Mouse (Mus musculus) stomach, embryonic 14.5 days (tissue): ENCODE results near the gene Tctn3. TPM values are rescaled to one million over a fixed set of nuclear protein-coding genes. Genes with fewer than 3 reads are reported as not detected.
A peak's percentile ranks its signal among the peaks of the same experiment; 100 is the strongest.

Experiments used
- ATAC-seq: fragments of 200-750 bp; cut with Nextera tagmentation; 2 replicates; pipeline ENCODE4 v1.8.0; 2017; ENCODE audit warnings: low read depth, moderate TSS enrichment; ENCODE audit not compliant: insufficient number of reproducible peaks, insufficient read depth, low FRiP score
- H3K27ac ChIP-seq: fragments of 300-500 bp; sonication (generic); 2 replicates; pipeline ENCODE4 v1.5.1; 2014; ENCODE audit warnings: mild to moderate bottlenecking, low read length, moderate library complexity, mixed read lengths
- H3K27me3 ChIP-seq: fragments of 300-500 bp; sonication (generic); 2 replicates; pipeline ENCODE4 v1.6.1; 2014; ENCODE audit warnings: low read length, control low read depth, mixed read lengths; ENCODE audit not compliant: control insufficient read depth, insufficient read depth
- H3K36me3 ChIP-seq: fragments of 300-500 bp; sonication (generic); 2 replicates; pipeline ENCODE4 v1.6.1; 2014; ENCODE audit warnings: mild to moderate bottlenecking, control low read depth, low read length, moderate library complexity, mixed read lengths; ENCODE audit not compliant: control insufficient read depth, insufficient read depth
- H3K4me1 ChIP-seq: fragments of 300-500 bp; sonication (generic); 2 replicates; pipeline ENCODE4 v1.6.1; 2014; ENCODE audit warnings: low read length, control low read depth, mixed read lengths; ENCODE audit not compliant: control insufficient read depth, insufficient read depth
- H3K4me2 ChIP-seq: fragments of 300-500 bp; sonication (generic); replicated peaks from 2 replicates; pipeline ENCODE4 v1.6.1; 2014; ENCODE audit warnings: low read depth, low read length, control low read depth
- H3K4me3 ChIP-seq: fragments of 300-500 bp; sonication (generic); 2 replicates; pipeline ENCODE4 v1.5.1; 2014; ENCODE audit warnings: low read depth, low read length, control low read depth
- H3K9ac ChIP-seq: fragments of 300-500 bp; sonication (generic); replicated peaks from 2 replicates; pipeline ENCODE4 v1.6.1; 2014; ENCODE audit warnings: low read depth, mild to moderate bottlenecking, control low read depth, low read length, moderate library complexity, mixed read lengths
- H3K9me3 ChIP-seq: fragments of 300-500 bp; sonication (generic); 2 replicates; pipeline ENCODE4 v1.6.1; 2016; ENCODE audit warnings: low read depth, low read length, control low read depth; ENCODE audit not compliant: control insufficient read depth
- WGBS: fragments of 180-500 bp; shearing (Covaris S2); extraction: QIAGEN DNeasy Blood & Tissue Kit; methylation state at CpG from one replicate; pipeline ENCODE4 v1.1.7; 2014; 5-methylcytosine and 5-hydroxymethylcytosine counted together
- polyA plus RNA-seq: library from polyadenylated mRNA; unstranded; fragments of >200 nt; fragmentation: Nextera tagmentation; extraction: Ambion mirVana; gene quantifications from 2 replicates; pipeline ENCODE4 v1.2.1, GENCODE M21; 2014

Tctn3 gene
- polyA plus RNA-seq, 1 experiment from 2014 or later = 10.4 TPM

DNA sequence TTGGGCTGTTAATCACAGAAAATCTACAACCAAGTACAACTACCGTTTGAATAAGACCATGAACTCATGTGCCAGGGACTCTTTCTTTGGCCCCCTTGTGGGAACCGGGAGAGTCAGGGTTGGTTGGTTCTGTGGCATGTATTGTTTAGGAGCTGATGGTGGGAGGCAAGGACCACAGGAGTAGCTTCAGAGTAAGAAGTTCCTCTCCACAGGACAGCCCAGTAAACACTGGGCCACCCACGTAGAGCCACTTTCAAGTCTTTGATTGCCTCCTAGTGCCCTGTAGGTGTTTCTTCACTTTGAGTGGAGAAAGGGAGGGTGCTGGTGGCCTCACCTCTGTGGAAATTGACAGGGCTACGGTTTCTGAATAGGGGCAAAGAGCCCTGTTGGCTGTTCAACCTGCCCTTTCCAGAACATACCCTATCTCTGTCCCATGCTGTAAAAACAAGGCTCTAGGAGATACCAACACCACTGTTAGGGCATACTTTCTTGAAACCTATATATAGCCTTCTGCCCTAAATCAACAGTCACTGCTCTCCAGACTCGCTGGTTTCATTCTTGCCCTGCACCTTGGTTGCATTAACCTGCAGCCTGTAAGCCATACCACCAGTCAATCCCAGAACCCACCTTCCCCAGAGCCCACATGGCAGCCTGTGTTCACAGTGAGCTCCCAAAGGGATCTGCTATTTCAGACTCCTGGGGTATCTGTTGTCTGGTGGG lies 63.1 kb downstream of the Tctn3 start:
- WGBS = 35% methylated on average over 5 of the region's 5 CpGs
- H3K4me1 ChIP-seq = 0 out of 2 replicates have a peak, but pooled peaks cover 6% of the 10 kb centered on the region
- ATAC-seq = 0 out of 2 replicates have a peak, but pooled peaks have one; percentile 39

DNA sequence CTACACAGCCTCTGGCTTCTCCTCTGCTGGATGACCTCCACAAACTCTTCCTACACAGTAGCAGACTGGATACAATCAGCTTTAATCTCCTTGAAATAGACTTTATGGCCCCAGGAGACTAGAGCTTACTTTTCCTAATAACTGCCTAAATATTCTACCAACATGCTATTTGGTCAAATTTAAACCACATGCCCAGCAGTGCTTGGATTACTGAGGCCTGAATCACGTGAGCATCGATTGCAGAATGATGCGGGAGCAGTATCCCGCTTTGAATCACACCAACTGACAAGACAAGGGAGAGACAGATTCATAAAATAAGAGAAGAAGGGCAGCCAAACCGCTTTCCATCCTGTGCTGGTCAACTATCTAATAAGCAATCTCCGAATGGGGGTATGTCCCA lies 63.6 kb downstream of the Tctn3 start:
- Histone ChIP-seq H3K9me3 (no peaks in the 10 kb centered on the region), H3K4me3 (no peak overlapping the region), H3K4me1 (0 out of 2 replicates have a peak, but pooled peaks cover 3% of the 10 kb centered on the region), H3K4me2 (no peak overlapping the region), H3K27me3 (no peaks in the 10 kb centered on the region), H3K36me3 (peaks cover 11% of the 10 kb centered on the region; the same call in 1 of the 2 replicates), H3K27ac (no peak overlapping the region; the same call in 1 of the 2 replicates), H3K9ac (no peak overlapping the region)
- WGBS = 85% methylated on average over 6 of the region's 6 CpGs
- no peak for ATAC-seq

More for the DNA sequence above, 63.1 kb downstream of the Tctn3 start:
- H3K4me2 ChIP-seq = no peak overlapping the region
- no peak overlapping the region for H3K9ac ChIP-seq
- H3K27ac ChIP-seq = peak overlapping the region; percentile 23; the same call in 1 of the 2 replicates
- no peaks in the 10 kb centered on the region for H3K27me3 ChIP-seq
- no peak overlapping the region for H3K4me3 ChIP-seq
- H3K36me3 ChIP-seq = peaks cover 11% of the 10 kb centered on the region; the same call in 1 of the 2 replicates
- H3K9me3 ChIP-seq = no peaks in the 10 kb centered on the region

Other genes starting within 250 kb of the Tctn3 start
- gene Sorbs1, start 98.5 kb downstream of the Tctn3 start, polyA plus RNA-seq = 84.0 and 89.5 TPM in 2 replicates
- 60.8 and 70.3 TPM in 2 replicates for gene Aldh18a1, start 23.8 kb downstream of the Tctn3 start, polyA plus RNA-seq
- 11.3 and 12.2 TPM in 2 replicates for gene Entpd1, start 133 bp upstream of the Tctn3 start, polyA plus RNA-seq
- not detected in 2 replicates for gene Cc2d2b, start 136.5 kb upstream of the Tctn3 start, polyA plus RNA-seq
- gene Ccnj, start 219.0 kb upstream of the Tctn3 start, polyA plus RNA-seq = 7.7 and 9.3 TPM in 2 replicates